19 mouse cellular contexts compared by ENCODE assay signal in the genomic region with DNA sequence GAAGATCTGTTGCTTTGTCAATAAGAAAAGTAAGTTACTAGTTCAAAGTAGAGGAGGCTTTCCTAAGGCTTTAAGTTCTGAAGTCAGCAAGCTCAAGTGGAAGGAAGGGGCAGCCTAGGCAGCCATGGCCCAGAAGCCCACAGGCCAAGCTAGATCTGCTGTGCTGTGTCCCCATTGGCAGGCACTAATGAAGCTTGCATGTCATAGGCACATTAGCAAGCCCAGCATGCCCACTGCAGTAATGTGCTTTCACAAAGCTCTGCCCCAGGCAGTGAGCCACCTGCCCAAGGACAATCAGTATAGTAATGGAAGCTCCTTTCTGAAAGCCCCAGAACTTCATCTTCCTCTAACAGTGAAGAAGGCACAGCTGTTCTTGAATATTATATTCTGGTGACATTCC.
"Had no signal": no experiment of that assay in that cellular context is flagged by ENCODE, and none has a peak within 500 bp of the region (broad histone marks: within the 10 kb centered on the region; RNA-seq: fewer than 3 reads in every experiment).

No protein-coding gene starts in this region.

- H3K4me2 ChIP-seq: limb, embryonic 12.5 days; limb, embryonic 15.5 days; liver, embryonic 11.5 days; lung, embryonic 14.5 days; neural tube, embryonic 12.5 days; stomach, embryonic 15.5 days had no signal

- H3K36me3 ChIP-seq: limb, embryonic 12.5 days; limb, embryonic 15.5 days; neural tube, embryonic 12.5 days; stomach, embryonic 15.5 days had no signal

- H3K9me3 ChIP-seq: limb, embryonic 12.5 days; limb, embryonic 15.5 days; neural tube, embryonic 12.5 days; stomach, embryonic 15.5 days had no signal

- H3K4me3 ChIP-seq: limb, embryonic 12.5 days; limb, embryonic 15.5 days; neural tube, embryonic 12.5 days; stomach, embryonic 15.5 days had no signal

- H3K9ac ChIP-seq: limb, embryonic 12.5 days; limb, embryonic 15.5 days; liver, embryonic 14.5 days; liver, postnatal 0 days; lung, embryonic 14.5 days; neural tube, embryonic 12.5 days; stomach, embryonic 15.5 days had no signal

- H3K27ac ChIP-seq: limb, embryonic 12.5 days; limb, embryonic 15.5 days; liver, embryonic 14.5 days; macrophage; neural tube, embryonic 12.5 days; stomach, embryonic 15.5 days had no signal

- H3K27me3 ChIP-seq: limb, embryonic 12.5 days; limb, embryonic 15.5 days; neural tube, embryonic 12.5 days; stomach, embryonic 15.5 days had no signal

- H3K4me1 ChIP-seq: limb, embryonic 12.5 days; limb, embryonic 15.5 days; neural tube, embryonic 12.5 days; stomach, embryonic 15.5 days had no signal

- DNase-seq: kidney, adult 18-20 months; kidney, adult 9 months; kidney, postnatal 14 days; kidney, postnatal 4 days; left cerebral cortex, postnatal 4 days; liver, postnatal 0 days; lung, embryonic 14.5 days; right cerebral cortex, postnatal 25 days; spleen, adult 18-20 months; thymus, postnatal 25 days had no signal

- ATAC-seq: intestine, embryonic 16.5 days; liver, postnatal 0 days; lung, postnatal 0 days had no signal
